Mouse (Mus musculus) large intestine, adult 2 months (tissue): ENCODE measurements around the gene Golph3. TPM values are rescaled to one million over a fixed set of nuclear protein-coding genes. Genes with fewer than 3 reads are reported as not detected.
"Not testable (repeated sequence)": the region's sequence is repeated elsewhere in the genome, so short reads cannot be mapped to it uniquely, and the experiment has no call there.

Experiments
- DNase-seq: peaks from one replicate; pipeline ENCODE4 v3.0.0-alpha.2; 2012; ENCODE audit warnings: low read depth, low spot score
- WGBS: fragments of 180-500 bp; shearing (Covaris S2); methylation state at CpG from one replicate; pipeline ENCODE4 v1.1.7; 2018; 5-methylcytosine and 5-hydroxymethylcytosine counted together
- polyA plus RNA-seq: library from polyadenylated mRNA; depleted of rRNA; stranded (reverse); fragments of >200 nt; gene quantifications from 2 replicates; pipeline ENCODE4 v1.2.3, GENCODE M21; 2012

Golph3 gene
- polyA plus RNA-seq, 1 experiment, result 65.3 TPM

DNA sequence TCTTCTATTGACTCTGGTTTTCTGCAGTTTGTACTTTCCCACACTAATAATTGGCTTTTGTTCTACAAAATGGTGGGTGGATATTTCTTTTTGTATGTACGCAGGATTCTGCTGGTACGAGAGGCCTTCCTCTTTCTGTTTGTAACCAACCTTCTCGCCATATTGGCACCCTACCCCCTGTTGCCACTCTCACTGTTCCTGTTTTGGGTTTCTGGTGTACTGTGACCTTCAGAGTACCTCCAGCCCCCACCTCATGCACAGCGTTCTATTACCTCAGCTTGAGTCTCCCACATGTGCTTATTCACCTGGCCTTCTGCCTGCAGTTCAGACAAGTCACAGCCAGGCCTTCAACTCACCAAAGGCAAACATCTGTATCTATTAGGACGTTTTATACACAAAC lies 28.6 kb downstream of the Golph3 start:
- no peak for DNase-seq
- 81% methylated on average over 5 of the region's 5 CpGs for WGBS

DNA sequence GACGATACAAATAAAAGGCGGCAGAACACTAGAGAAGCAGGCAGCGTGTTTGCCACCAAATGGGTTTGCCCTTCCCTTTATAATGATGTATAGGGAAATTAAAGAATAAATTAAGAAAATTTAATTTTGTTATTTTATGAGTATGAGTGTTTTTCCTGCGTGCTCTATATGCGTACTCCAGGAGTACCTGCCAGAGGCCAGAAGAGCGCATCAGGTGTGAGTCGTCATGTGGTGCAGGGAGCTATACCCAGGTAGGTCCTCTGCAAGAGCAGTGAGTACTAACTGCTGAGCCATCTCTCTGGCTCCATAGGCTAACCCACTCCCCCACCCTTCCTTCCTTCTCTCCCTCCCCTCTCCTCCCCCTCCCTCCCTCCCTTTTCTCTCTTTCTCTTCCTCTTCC lies 30.2 kb downstream of the Golph3 start:
- DNase-seq, result no peak
- 98% methylated on average over 7 of the region's 7 CpGs for WGBS

DNA sequence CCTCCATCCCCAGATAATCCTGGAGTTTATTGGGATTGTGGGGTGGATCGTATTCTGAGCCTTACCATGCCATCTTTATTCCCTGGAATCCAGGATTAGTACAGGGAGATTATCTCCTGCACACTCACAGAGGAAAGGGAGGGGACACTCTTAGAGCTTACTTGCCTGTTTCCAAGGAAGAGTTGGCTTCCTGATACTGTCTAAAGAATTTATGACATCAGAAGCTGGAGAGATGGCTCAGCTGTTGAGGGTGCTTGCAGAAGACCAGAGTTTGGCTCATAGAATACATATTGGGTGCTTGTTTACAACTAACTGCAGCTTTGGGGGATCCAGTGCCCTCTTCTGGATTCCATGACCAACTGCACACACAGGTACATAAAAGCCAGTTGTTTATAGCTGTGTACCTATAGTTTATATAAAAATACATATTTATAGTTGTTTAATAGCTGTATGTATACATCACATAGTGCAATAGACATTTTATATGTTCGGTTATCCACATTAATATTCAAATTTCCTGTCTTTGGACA lies 33.1 kb downstream of the Golph3 start:
- no peak for DNase-seq
- 84% methylated on average over 2 of the region's 2 CpGs for WGBS

- WGBS, result 70% methylated on average over 6 of the region's 6 CpGs
Observed at GRCm38 (mm10) chr15:12355261-12355660, 34.0 kb downstream of the Golph3 start.

GRCm38 (mm10) chr15:12355907-12356306 lies 34.7 kb downstream of the Golph3 start:
- 62% methylated on average over 7 of the region's 7 CpGs for whole genome bisulfite sequencing
- DNase-seq, result no peak

More at GRCm38 (mm10) chr15:12355261-12355660, 34.0 kb downstream of the Golph3 start:
- DNase-seq, result no peak

GRCm38 (mm10) chr15:12357459-12357858 lies 36.2 kb downstream of the Golph3 start:
- no peak for DNase-seq

GRCm38 (mm10) chr15:12358384-12358783 lies 37.1 kb downstream of the Golph3 start:
- no peak for DNase-seq
- 94% methylated on average over 5 of the region's 5 CpGs for WGBS

DNA sequence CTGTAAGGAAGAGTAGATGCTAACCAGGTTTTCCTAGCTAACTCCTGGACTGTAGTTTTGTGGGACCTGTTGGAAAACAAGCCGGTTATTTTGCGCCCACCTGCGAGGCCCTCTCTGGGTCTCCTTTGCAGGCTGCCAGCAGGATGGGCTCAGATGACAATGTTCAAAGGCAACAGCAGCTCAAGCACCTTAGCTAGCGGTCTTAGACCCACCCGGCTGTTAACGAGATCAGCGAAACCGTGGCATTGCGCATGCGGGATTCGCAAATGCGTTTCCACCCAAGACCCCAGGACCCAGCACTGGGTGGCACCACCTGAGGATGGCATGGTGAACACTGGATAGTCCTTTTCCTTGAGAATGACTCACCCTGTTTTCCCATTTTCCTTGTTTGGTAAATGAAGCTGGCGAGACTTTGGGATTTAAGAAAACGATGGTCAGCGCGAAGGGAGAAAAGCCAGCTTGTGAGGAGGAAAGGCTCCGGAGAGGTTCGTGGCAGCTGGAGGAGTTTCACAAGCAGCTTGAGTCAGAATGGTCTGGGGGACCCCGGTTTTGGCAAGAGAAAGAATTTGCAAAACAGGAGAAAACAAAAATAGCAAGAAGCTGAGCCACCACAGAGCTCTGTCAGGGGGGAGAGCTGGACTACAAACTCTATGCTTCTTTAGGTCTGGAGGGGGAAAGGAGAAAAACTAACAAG lies 39.4 kb downstream of the Golph3 start:
- no peak for DNase-seq
- WGBS, result 83% methylated on average over 19 of the region's 19 CpGs

DNA sequence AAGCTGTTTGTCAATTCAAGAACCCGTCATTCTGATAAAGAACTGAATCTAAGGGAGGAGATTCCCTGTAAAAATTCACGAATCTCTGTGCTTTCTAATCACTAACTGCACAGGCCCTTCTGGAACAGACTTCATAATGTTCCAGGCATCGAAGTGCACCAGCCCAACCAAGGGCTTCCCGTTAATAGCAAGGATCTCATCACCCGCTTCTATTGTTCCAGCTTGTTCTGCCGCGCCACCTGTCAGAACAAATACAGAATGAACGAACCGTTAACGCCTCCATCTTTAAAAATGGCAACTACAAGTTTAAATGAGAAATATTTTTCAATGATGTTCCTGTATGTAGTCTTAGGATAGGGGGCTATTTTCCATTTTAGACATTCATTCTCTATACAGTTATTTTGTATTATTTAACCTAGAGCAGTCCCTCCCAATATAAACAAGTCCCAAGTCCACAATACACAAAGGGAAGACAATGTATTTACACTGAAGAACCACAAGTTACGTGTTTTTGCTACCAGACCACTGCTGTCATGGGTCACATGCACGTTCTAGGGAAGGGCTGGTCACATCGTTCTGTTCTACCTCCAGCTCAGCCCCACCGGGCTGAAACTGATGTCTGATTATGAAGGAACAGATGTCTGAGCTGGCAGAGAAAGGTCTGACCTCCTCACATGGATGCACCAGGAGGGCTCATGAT lies 40.9 kb downstream of the Golph3 start:
- DNase-seq, result no peak
- whole genome bisulfite sequencing, result 86% methylated on average over 14 of the region's 14 CpGs

DNA sequence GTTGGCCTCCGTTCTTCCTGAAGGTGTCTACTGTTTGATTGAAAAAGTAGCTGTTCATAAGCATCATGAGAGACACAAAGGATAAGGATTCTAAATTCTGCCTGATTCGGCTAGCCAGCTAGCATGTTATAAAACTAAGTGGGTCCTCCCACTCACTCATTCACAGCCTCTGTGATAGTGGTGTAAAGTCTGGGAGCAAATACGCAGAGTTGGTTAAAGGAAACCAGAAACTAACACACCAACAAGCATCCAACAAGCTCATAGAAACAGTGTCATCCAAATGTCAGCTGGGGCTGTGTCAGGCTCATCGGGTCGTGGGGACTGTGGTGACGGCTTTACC lies 41.4 kb downstream of the Golph3 start:
- no peak for DNase-seq
- 79% methylated on average over 6 of the region's 6 CpGs for WGBS

- 78% methylated on average over 4 of the region's 4 CpGs for whole genome bisulfite sequencing
- DNase-seq, result no peak
Observed at GRCm38 (mm10) chr15:12364096-12364495, 42.8 kb downstream of the Golph3 start.

DNA sequence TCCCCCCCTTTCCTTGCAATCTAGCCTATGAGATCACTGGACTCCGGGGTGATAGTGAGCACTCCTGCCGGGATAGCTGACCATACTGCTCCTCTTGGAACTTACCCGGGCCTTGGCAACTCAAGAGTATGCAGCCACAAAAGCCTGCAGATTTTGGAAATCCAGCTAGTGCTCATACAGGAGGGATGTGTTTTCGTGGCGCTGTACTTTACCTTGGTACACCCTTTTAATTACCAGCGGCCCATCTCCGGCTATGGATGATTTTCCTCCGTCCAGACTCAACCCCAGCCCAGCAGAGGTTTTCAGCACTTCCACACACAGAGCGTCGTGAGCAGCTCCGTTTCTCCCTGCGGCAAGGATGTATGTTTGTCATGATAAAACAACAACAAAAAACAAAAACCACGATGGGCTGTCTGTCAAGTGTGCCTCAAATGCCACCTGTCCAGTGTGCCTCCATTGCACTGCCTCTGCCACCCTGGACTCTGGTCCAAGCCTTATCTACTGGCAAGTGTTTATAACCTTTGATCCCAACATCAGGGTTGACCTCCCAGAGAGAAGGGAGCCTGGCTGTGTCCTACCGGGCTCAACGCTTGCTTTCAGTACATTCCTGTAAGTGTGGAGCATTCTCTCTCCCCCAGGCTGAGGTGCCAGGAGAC lies 44.3 kb downstream of the Golph3 start:
- WGBS, result 83% methylated on average over 15 of the region's 15 CpGs
- no peak for DNase-seq

- 52% methylated on average over 3 of the region's 3 CpGs for WGBS
Observed at GRCm38 (mm10) chr15:12366072-12366469, 44.8 kb downstream of the Golph3 start.

GRCm38 (mm10) chr15:12366580-12367305 lies 45.5 kb downstream of the Golph3 start:
- not testable (repeated sequence) for DNase-seq
- 92% methylated on average over 11 of the region's 11 CpGs for WGBS

More at GRCm38 (mm10) chr15:12366072-12366469, 44.8 kb downstream of the Golph3 start:
- no peak for DNase-seq

GRCm38 (mm10) chr15:12367306-12368080 lies 46.2 kb downstream of the Golph3 start:
- DNase-seq, result peak; percentile 57
- WGBS, result 29% methylated on average over 13 of the region's 13 CpGs

- 75% methylated on average over 11 of the region's 11 CpGs for WGBS
- DNase-seq, result no peak
Observed at GRCm38 (mm10) chr15:12368357-12368756, 47.1 kb downstream of the Golph3 start.

- no peak for DNase-seq
- WGBS, result 89% methylated on average over 4 of the region's 4 CpGs
Observed at GRCm38 (mm10) chr15:12368850-12369249, 47.6 kb downstream of the Golph3 start.

GRCm38 (mm10) chr15:12370096-12370495 lies 48.8 kb downstream of the Golph3 start:
- DNase-seq, result no peak
- WGBS, result 96% methylated on average over 3 of the region's 3 CpGs

- DNase-seq, result peak; percentile 45
- WGBS, result 4% methylated on average over 8 of the region's 8 CpGs
Observed at GRCm38 (mm10) chr15:12371183-12371582, 49.9 kb downstream of the Golph3 start.
